Mouse (Mus musculus) spleen, adult 2 months (tissue): Measurements from ENCODE around the gene Ube2j1. TPM values are rescaled to one million over a fixed set of nuclear protein-coding genes. Genes with fewer than 3 reads are reported as not detected.
A peak's percentile ranks its signal among the peaks of the same experiment; 100 is the strongest.

Source experiments
- DNase-seq, 2 experiments: peaks; one replicate each; pipeline versions ENCODE4 v3.0.0 to v3.0.0-alpha.2; 2012 to 2021; ENCODE audit warnings: low spot score in 2 of 2, low read depth in 1 of 2
- H3K27ac ChIP-seq: fragments of 200-500 bp; 2 replicates; pipeline ENCODE4 v1.5.1; 2012; ENCODE audit warnings: low read length, inconsistent platforms; ENCODE audit not compliant: insufficient read depth
- H3K27me3 ChIP-seq: fragments of 200-500 bp; 2 replicates; pipeline ENCODE4 v1.6.1; 2012; ENCODE audit warnings: mild to moderate bottlenecking, moderate library complexity, low read length, inconsistent platforms; ENCODE audit not compliant: control insufficient read depth, insufficient read depth
- H3K36me3 ChIP-seq: fragments of 200-500 bp; 2 replicates; pipeline ENCODE4 v1.6.1; 2012; ENCODE audit warnings: mild to moderate bottlenecking, low read length, inconsistent platforms; ENCODE audit not compliant: control insufficient read depth, insufficient read depth
- H3K4me1 ChIP-seq: fragments of 200-500 bp; 2 replicates; pipeline ENCODE4 v1.6.1; 2011; ENCODE audit warnings: inconsistent platforms; ENCODE audit not compliant: control insufficient read depth, insufficient read depth, insufficient read length
- H3K4me3 ChIP-seq: fragments of 200-500 bp; 2 replicates; pipeline ENCODE4 v1.5.1; 2011; ENCODE audit warnings: mild to moderate bottlenecking, inconsistent platforms; ENCODE audit not compliant: insufficient read depth, insufficient read length; ENCODE audit errors: extremely low read depth
- CTCF ChIP-seq: fragments of 200-500 bp; IDR thresholded peaks from 2 replicates; pipeline ENCODE4 v1.5.1; 2011; ENCODE audit warnings: mild to moderate bottlenecking, inconsistent platforms; ENCODE audit not compliant: insufficient read depth, insufficient read length, insufficient replicate concordance; ENCODE audit errors: extremely low read depth
- POLR2A ChIP-seq: fragments of 200-500 bp; IDR thresholded peaks from 2 replicates; pipeline ENCODE4 v1.6.1; 2011; ENCODE audit warnings: low read depth, low read length, inconsistent platforms
- WGBS: fragments of 180-500 bp; shearing (Covaris S2); methylation state at CpG from one replicate; pipeline ENCODE4 v1.1.7; 2018; 5-methylcytosine and 5-hydroxymethylcytosine counted together
- polyA plus RNA-seq: library from polyadenylated mRNA; depleted of rRNA; stranded (reverse); fragments of >200 nt; gene quantifications from 2 replicates; pipeline ENCODE4 v1.2.3, GENCODE M21; 2012

The Ube2j1 gene
- polyA plus RNA-seq, 1 experiment = 15.0 TPM

DNA sequence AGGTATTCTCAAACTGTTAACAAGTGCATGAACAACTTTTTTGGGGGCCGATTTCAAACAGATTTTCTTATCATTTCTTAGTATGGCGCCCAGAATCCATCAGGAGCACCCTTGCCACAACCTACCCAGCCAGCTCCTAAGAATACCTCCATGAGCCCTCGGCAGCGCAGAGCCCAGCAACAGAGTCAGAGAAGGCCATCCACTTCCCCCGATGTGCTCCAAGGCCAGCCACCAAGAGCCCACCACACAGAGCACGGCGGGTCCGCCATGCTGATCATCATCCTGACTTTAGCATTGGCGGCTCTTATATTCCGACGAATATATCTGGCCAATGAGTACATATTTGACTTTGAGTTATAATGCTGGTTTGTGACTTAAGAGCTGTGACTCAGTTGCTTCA, 18.4 kb downstream of the Ube2j1 start:
- WGBS = 94% methylated on average over 11 of the region's 11 CpGs
- DNase-seq = no peak
- H3K27me3 ChIP-seq = no peaks in the 10 kb centered on the region
- H3K4me3 ChIP-seq = no peak overlapping the region
- no peaks in the 10 kb centered on the region for H3K4me1 ChIP-seq
- H3K27ac ChIP-seq = no peak overlapping the region
- peaks cover 30% of the 10 kb centered on the region for H3K36me3 ChIP-seq
- TF ChIP-seq POLR2A (no peak), CTCF (no peak)

DNA sequence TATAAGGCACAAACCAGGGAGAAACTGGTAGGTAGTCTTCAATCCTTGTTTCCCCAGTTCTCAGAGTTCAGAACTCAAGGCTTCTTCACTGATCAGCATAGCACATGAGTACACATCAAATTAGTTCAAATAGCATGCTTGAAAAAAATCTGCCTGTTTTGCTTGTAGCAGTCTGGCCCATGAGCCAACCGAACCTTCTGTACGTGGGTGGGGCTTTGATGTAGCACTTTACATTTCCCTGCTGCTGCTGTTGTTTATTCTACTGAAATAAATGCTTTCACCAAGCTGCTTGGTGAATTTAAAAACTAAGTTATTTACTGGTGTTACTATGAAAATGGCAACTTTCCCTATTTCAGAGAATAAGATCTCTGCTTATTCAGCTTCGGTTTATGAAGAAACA, 20.8 kb downstream of the Ube2j1 start:
- no peak for DNase-seq
- Histone ChIP-seq H3K4me3 (no peak overlapping the region), H3K27ac (no peak overlapping the region), H3K4me1 (no peaks in the 10 kb centered on the region), H3K36me3 (peaks cover 16% of the 10 kb centered on the region), H3K27me3 (no peaks in the 10 kb centered on the region)
- TF ChIP-seq CTCF (no peak), POLR2A (no peak)
- 82% methylated on average over 3 of the region's 3 CpGs for WGBS

DNA sequence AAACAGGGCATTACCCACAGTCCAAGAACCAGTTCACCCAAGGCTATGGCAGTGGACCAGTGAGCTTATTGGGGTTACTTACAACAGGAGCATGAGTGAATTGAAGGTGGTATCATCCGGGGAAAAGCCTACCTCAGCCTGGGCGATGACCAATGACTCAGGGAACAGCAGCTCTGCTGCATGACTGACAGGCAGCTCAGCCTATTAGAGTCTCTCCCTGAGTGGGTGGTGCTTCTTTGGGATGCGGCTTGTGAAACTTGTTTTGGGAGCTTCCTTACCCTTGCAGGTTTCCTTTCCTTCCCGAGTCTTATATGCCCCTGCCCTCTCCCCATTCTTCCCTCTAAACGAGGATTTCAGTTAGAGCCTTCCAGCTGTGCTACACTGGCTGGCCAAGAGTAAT, 21.4 kb downstream of the Ube2j1 start:
- no peak overlapping the region for H3K27ac ChIP-seq
- no peaks in the 10 kb centered on the region for H3K4me1 ChIP-seq
- no peak overlapping the region for H3K4me3 ChIP-seq
- TF ChIP-seq POLR2A = no peak
- DNase-seq = no peak
- 93% methylated on average over 5 of the region's 5 CpGs for WGBS
- peaks cover 16% of the 10 kb centered on the region for H3K36me3 ChIP-seq
- H3K27me3 ChIP-seq = no peaks in the 10 kb centered on the region

- H3K27ac ChIP-seq = no peak overlapping the region
- TF ChIP-seq CTCF = no peak
- no peak for TF ChIP-seq POLR2A
- H3K4me1 ChIP-seq = no peaks in the 10 kb centered on the region
- H3K4me3 ChIP-seq = no peak overlapping the region
- no peaks in the 10 kb centered on the region for H3K27me3 ChIP-seq
- no peak for DNase-seq
- peaks cover 7% of the 10 kb centered on the region for H3K36me3 ChIP-seq
Observed at GRCm38 (mm10) chr4:33054426-33054825, 23.2 kb downstream of the Ube2j1 start.

DNA sequence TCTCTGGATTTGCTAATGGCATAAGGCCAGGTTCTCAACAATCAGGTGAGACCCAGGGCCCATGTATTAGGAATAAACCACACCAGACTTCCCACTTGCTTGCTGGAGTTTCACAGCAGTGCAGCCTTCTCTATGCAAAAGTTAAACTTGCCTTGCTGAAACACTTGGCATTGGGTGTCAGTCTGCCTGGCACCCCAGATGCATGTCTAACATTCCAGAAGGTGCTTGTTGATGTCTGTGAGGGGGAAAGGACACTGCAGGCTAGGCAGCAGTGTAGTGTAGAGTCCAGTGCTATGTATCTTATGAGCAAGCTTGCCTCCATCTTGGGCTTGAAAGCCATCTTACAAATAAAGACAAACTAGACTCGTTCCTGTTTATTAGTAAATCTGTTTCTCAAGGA, 25.1 kb downstream of the Ube2j1 start:
- 92% methylated on average over 1 of the region's 1 CpGs for WGBS
- H3K4me3 ChIP-seq = no peak overlapping the region
- DNase-seq = no peak

GRCm38 (mm10) chr4:33057890-33058687, 26.9 kb downstream of the Ube2j1 start:
- Histone ChIP-seq H3K36me3 (no peaks in the 10 kb centered on the region), H3K27me3 (no peaks in the 10 kb centered on the region), H3K4me1 (no peaks in the 10 kb centered on the region), H3K4me3 (no peak overlapping the region), H3K27ac (peak overlapping the region; percentile 8; the same call in 1 of the 2 replicates)
- TF ChIP-seq POLR2A (no peak), CTCF (no peak)
- DNase-seq = no peak
- WGBS = 92% methylated on average over 11 of the region's 11 CpGs

More for the DNA sequence above, 25.1 kb downstream of the Ube2j1 start:
- TF ChIP-seq CTCF (no peak), POLR2A (no peak)
- no peak overlapping the region for H3K27ac ChIP-seq
- H3K4me1 ChIP-seq = no peaks in the 10 kb centered on the region
- H3K36me3 ChIP-seq = no peaks in the 10 kb centered on the region; the same call in 1 of the 2 replicates
- H3K27me3 ChIP-seq = no peaks in the 10 kb centered on the region

DNA sequence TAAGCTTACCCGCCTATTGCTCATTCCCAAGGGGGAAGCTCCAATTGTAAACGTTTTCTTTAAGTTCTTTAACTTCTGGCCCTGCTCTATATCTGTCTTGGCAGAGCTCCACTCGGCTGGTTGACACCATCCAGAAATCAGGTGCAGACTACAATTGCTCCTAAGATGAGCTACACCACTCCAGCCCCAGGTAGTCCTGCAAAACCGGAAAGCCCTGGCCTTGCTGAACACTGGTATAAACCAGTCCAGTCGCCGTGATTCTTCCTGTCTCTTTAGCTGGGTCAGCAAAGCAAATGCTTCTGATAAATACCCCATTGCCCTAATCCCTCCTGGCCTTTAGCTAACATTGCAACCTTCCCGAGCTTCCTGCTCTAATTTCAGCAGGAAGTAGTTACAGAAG, 29.9 kb downstream of the Ube2j1 start:
- Histone ChIP-seq H3K4me1 (no peaks in the 10 kb centered on the region), H3K27ac (no peak overlapping the region), H3K27me3 (no peaks in the 10 kb centered on the region), H3K36me3 (no peaks in the 10 kb centered on the region), H3K4me3 (no peak overlapping the region)
- 57% methylated on average over 7 of the region's 7 CpGs for WGBS
- TF ChIP-seq POLR2A (no peak), CTCF (no peak)
- DNase-seq = no peak
